Comparison of ENCODE assay signal across 8 mouse cellular contexts in the genomic region with DNA sequence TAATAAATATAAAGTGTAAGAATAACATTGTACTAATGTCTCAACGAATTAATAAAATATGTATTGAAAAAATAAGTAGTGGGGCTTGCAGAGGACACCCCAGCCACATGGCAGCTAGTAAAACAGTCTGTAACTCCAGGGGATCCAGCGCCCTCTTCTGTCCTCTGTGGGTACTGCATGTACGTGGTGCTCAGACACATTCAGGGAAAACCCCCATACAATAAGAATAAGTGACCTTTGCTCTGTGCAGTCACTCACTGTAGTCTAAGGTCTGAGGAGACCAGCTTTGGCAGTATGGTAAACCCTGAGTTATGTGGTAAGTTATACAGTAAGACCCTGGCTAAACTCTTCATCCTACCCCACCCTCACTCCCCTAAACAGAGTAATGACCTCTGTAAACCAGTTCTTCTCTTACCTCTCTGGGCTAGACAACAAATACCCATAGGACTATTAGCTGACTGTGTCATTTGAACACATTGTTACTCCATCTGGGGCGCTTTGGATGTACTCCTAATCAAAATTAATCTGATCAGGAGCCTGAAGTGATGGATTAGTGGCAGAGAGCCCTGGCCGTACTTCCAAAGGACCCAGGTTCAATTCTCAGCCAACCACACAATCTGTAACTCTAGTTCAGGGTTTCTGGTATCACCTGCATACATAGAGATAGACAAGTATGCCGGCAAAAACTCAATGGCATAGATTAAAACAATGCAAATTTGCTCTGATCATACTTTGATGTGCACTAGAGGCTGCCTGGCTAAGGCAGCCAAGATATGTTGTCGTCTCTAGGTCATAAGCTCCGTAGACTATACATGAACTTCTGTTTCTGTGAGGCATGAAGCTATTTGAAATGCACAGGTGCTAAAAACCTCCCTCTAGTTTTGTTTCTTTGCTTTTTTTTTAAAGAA. TPM values are rescaled to one million over a fixed set of nuclear protein-coding genes. Genes with fewer than 3 reads are reported as not detected.
DNase-seq lines count a peak whose midpoint lies in the region; ATAC-seq and TF ChIP-seq lines count a peak whose summit lies in the region.

No protein-coding gene starts in this region.

- H3K4me1 ChIP-seq in kidney, embryonic 15.5 days = peaks cover 75% of the 10 kb centered on the region
- peaks cover 6% of the 10 kb centered on the region for H3K4me1 ChIP-seq in liver, adult 2 months (ENCODE audit: control insufficient read depth, insufficient read depth, low read length)
- H3K4me1 ChIP-seq in neural tube, embryonic 11.5 days (ENCODE audit: control insufficient read depth, insufficient read depth, low read length) = peaks cover 28% of the 10 kb centered on the region
- H3K4me1 ChIP-seq in thymus, adult 2 months (replicated peaks; ENCODE audit: control insufficient read depth, insufficient read depth, low read length) = peaks cover 59% of the 10 kb centered on the region

- no peak overlapping the region for H3K4me3 ChIP-seq in kidney, embryonic 15.5 days (replicated peaks)
- no peak overlapping the region for H3K4me3 ChIP-seq in liver, adult 2 months (ENCODE audit: insufficient read depth, low read depth, low read length)
- H3K4me3 ChIP-seq in neural tube, embryonic 11.5 days (ENCODE audit: low read depth, low read length) = no peak overlapping the region
- no peak overlapping the region for H3K4me3 ChIP-seq in thymus, adult 2 months (ENCODE audit: control insufficient read depth, insufficient read depth, low read length)

- H3K4me2 ChIP-seq in kidney, embryonic 15.5 days = peak overlapping the region; percentile 48
- H3K4me2 ChIP-seq in neural tube, embryonic 11.5 days (ENCODE audit: low read depth) = no peak overlapping the region

- 0 out of 2 replicates have a peak overlapping the region, but pooled peaks have one; percentile 1 for H3K9ac ChIP-seq in kidney, embryonic 15.5 days
- H3K9ac ChIP-seq in liver, adult 2 months (ENCODE audit: low read depth, low read length) = no peak overlapping the region
- H3K9ac ChIP-seq in neural tube, embryonic 11.5 days (ENCODE audit: low read length) = no peak overlapping the region

- ATAC-seq in kidney, embryonic 15.5 days (replicated peaks; ENCODE audit: low FRiP score) = no peak
- ATAC-seq in neural tube, embryonic 11.5 days (ENCODE audit: insufficient read depth, low FRiP score, low TSS enrichment) = no peak

- no peak for TF ChIP-seq POLR2A in liver, adult 2 months (IDR thresholded peaks at IDR 0.05; ENCODE audit: extremely low read depth, insufficient read depth, low read length)
- no peak for TF ChIP-seq POLR2A in thymus, adult 2 months (IDR thresholded peaks at IDR 0.05; ENCODE audit: control insufficient read depth, extremely low read depth, insufficient read depth, low read length, poor library complexity)

- peak overlapping the region; percentile 93 for H3K27ac ChIP-seq in kidney, embryonic 15.5 days
- H3K27ac ChIP-seq in liver, adult 2 months (replicated peaks; ENCODE audit: insufficient read depth, low read depth, low read length) = no peak overlapping the region; the same call in 1 of the 2 replicates
- no peak overlapping the region for H3K27ac ChIP-seq in neural tube, embryonic 11.5 days (ENCODE audit: low read depth, low read length)
- peak overlapping the region; percentile 100 for H3K27ac ChIP-seq in thymus, adult 2 months (ENCODE audit: control insufficient read depth, insufficient read depth, low read length)

- peaks cover 8% of the 10 kb centered on the region for H3K36me3 ChIP-seq in kidney, embryonic 15.5 days
- no peaks in the 10 kb centered on the region for H3K36me3 ChIP-seq in liver, adult 2 months (ENCODE audit: control insufficient read depth, insufficient read depth, low read length)
- 0 out of 2 replicates have a peak, but pooled peaks cover 3% of the 10 kb centered on the region for H3K36me3 ChIP-seq in neural tube, embryonic 11.5 days (ENCODE audit: control insufficient read depth, insufficient read depth, low read length)
- 0 out of 2 replicates have a peak, but pooled peaks cover 7% of the 10 kb centered on the region for H3K36me3 ChIP-seq in thymus, adult 2 months (ENCODE audit: control insufficient read depth, insufficient read depth, low read length)

- H3K9me3 ChIP-seq in kidney, embryonic 15.5 days (replicated peaks) = no peaks in the 10 kb centered on the region
- no peaks in the 10 kb centered on the region for H3K9me3 ChIP-seq in neural tube, embryonic 11.5 days (ENCODE audit: control insufficient read depth, low read length)

- WGBS in kidney, embryonic 15.5 days = 52% methylated on average over 8 of the region's 8 CpGs
- whole genome bisulfite sequencing in liver, adult 2 months = 35% methylated on average over 8 of the region's 8 CpGs
- WGBS in neural tube, embryonic 11.5 days = 61% methylated on average over 8 of the region's 8 CpGs
- 24% methylated on average over 8 of the region's 8 CpGs for WGBS in thymus, adult 2 months

- H3K79me2 ChIP-seq in liver, adult 2 months (ENCODE audit: control insufficient read depth, insufficient read depth, low read length) = peaks cover 26% of the 10 kb centered on the region; the same call in 1 of the 2 replicates

- peak; percentile 83 for TF ChIP-seq CTCF in liver, adult 2 months (IDR thresholded peaks at IDR 0.05; ENCODE audit: low read depth, low read length)
- no peak for TF ChIP-seq CTCF in thymus, adult 2 months (IDR thresholded peaks at IDR 0.05; ENCODE audit: borderline replicate concordance, control insufficient read depth, extremely low read depth, insufficient read depth, low read length, poor library complexity)

- DNase-seq in A20 (ENCODE audit: low read depth, low spot score) = peak; percentile 92
- DNase-seq in adrenal gland, adult 18-20 months (ENCODE audit: low spot score in 2 of 2) = peak; percentile 78 to 80
- peak; percentile 74 for DNase-seq in embryo, embryonic 9.5 days (ENCODE audit: extremely low spot score)
- DNase-seq in heart, adult 8-10 months (ENCODE audit: low spot score) = peak; percentile 76
- peak; percentile 51 for DNase-seq in liver, adult 2 months (ENCODE audit: extremely low read depth, low read depth, low spot score)
- peak; percentile 79 for DNase-seq in neural tube, embryonic 11.5 days (ENCODE audit: low spot score)
- DNase-seq in thymus, adult 2 months = peak; percentile 90

- no peaks in the 10 kb centered on the region for H3K27me3 ChIP-seq in kidney, embryonic 15.5 days
- no peaks in the 10 kb centered on the region for H3K27me3 ChIP-seq in liver, adult 2 months (ENCODE audit: control insufficient read depth, insufficient read depth, low read length)
- H3K27me3 ChIP-seq in neural tube, embryonic 11.5 days (ENCODE audit: control insufficient read depth, insufficient read depth, low read length) = no peaks in the 10 kb centered on the region
- no peaks in the 10 kb centered on the region for H3K27me3 ChIP-seq in thymus, adult 2 months (ENCODE audit: control insufficient read depth, insufficient read depth, low read length)

RNA-seq across cellular contexts. Expression of a gene that starts 18.6 kb away (rescaled TPM):
- total RNA-seq in adrenal gland, adult 18-20 months (2021) = 100 to 1,000 TPM in 1 of 2 experiments, 10 to 100 TPM in 1; 79.3 to 109 TPM
- 10 to 100 TPM; 20.0 to 25.1 (median 21.6) TPM for total RNA-seq in heart, adult 8-10 months (2022)
- 126 and 147 TPM in 2 replicates for polyA plus RNA-seq in kidney, embryonic 15.5 days (2015; fragmentation: Nextera tagmentation; extraction: Ambion mirVana)
- total RNA-seq in liver, adult 2 months (2014; rRNA removed) = 16.5 and 25.0 TPM in 2 replicates
- 66.3 and 71.2 TPM in 2 replicates for polyA plus RNA-seq in liver, adult 2 months (2012; rRNA removed)
- polyA plus RNA-seq in neural tube, embryonic 11.5 days (2014; fragmentation: Nextera tagmentation; extraction: Ambion mirVana) = 179 and 195 TPM in 2 replicates
- 410 and 478 TPM in 2 replicates for polyA plus RNA-seq in thymus, adult 2 months (2012; rRNA removed)

RNA-seq across cellular contexts. Expression of a gene that starts 37.9 kb away (rescaled TPM):
- total RNA-seq in adrenal gland, adult 18-20 months (2021) = 1 to 10 TPM; 6.7 to 8.9 TPM
- total RNA-seq in heart, adult 8-10 months (2022) = 1 to 10 TPM; 3.5 to 4.5 (median 4.2) TPM
- polyA plus RNA-seq in kidney, embryonic 15.5 days (2015; fragmentation: Nextera tagmentation; extraction: Ambion mirVana) = 18.4 and 19.8 TPM in 2 replicates
- total RNA-seq in liver, adult 2 months (2014; rRNA removed) = 1.3 and 1.8 TPM in 2 replicates
- polyA plus RNA-seq in liver, adult 2 months (2012; rRNA removed) = 5.2 and 8.2 TPM in 2 replicates
- 19.7 and 23.5 TPM in 2 replicates for polyA plus RNA-seq in neural tube, embryonic 11.5 days (2014; fragmentation: Nextera tagmentation; extraction: Ambion mirVana)
- 33.1 and 39.4 TPM in 2 replicates for polyA plus RNA-seq in thymus, adult 2 months (2012; rRNA removed)

RNA-seq across cellular contexts. Expression of a gene that starts 47.0 kb away (rescaled TPM):
- under 1 TPM; 0.13 to 0.27 TPM for total RNA-seq in adrenal gland, adult 18-20 months (2021)
- under 1 TPM in 1 of 4 experiments, not detected in 3; 0.26 TPM for total RNA-seq in heart, adult 8-10 months (2022)
- 0.44 and 0.45 TPM in 2 replicates for polyA plus RNA-seq in kidney, embryonic 15.5 days (2015; fragmentation: Nextera tagmentation; extraction: Ambion mirVana)
- total RNA-seq in liver, adult 2 months (2014; rRNA removed) = 0.09 and 0.47 TPM in 2 replicates
- 0.07 and 0.77 TPM in 2 replicates for polyA plus RNA-seq in liver, adult 2 months (2012; rRNA removed)
- polyA plus RNA-seq in neural tube, embryonic 11.5 days (2014; fragmentation: Nextera tagmentation; extraction: Ambion mirVana) = 0.30 and 0.46 TPM in 2 replicates
- polyA plus RNA-seq in thymus, adult 2 months (2012; rRNA removed) = 0.93 and 1.1 TPM in 2 replicates

RNA-seq across cellular contexts. Expression of a gene that starts 58.6 kb away (rescaled TPM):
- under 1 TPM; 0.16 to 0.17 TPM for total RNA-seq in adrenal gland, adult 18-20 months (2021)
- total RNA-seq in heart, adult 8-10 months (2022) = under 1 TPM in 1 of 4 experiments, not detected in 3; 0.26 TPM
- 0.10 TPM in 1 of 2 replicates, not detected in the other for polyA plus RNA-seq in kidney, embryonic 15.5 days (2015; fragmentation: Nextera tagmentation; extraction: Ambion mirVana)
- 0.28 and 0.54 TPM in 2 replicates for total RNA-seq in liver, adult 2 months (2014; rRNA removed)
- polyA plus RNA-seq in liver, adult 2 months (2012; rRNA removed) = 0.17 and 0.34 TPM in 2 replicates
- polyA plus RNA-seq in neural tube, embryonic 11.5 days (2014; fragmentation: Nextera tagmentation; extraction: Ambion mirVana) = 0.23 and 0.57 TPM in 2 replicates
- 4.3 and 7.0 TPM in 2 replicates for polyA plus RNA-seq in thymus, adult 2 months (2012; rRNA removed)

Comparison
In these comparisons a context has a peak if more than half of its experiments do, and no peak if none do; other contexts are left out.
1. H3K27ac ChIP-seq: peak in kidney, embryonic 15.5 days (single experiment) and thymus, adult 2 months (single experiment); none in liver, adult 2 months (single experiment) and neural tube, embryonic 11.5 days (single experiment).
2. Peak in every context shown above with its lines, with median percentiles within 50 percentile points of each other: DNase-seq.